Mouse (Mus musculus): Measurements from ENCODE around the gene Ppp2r5d. TPM values are rescaled to one million over a fixed set of nuclear protein-coding genes. Genes with fewer than 3 reads are reported as not detected.

The Ppp2r5d gene
- total RNA-seq (2015; ENCODE audit: low replicate concordance) = 15.1 and 18.4 TPM in 2 replicates
- total RNA-seq (2017; ENCODE audit: low replicate concordance) = 17.1 and 22.8 TPM in 2 replicates

GRCm38 (mm10) chr17:46704887-46705835, at the start of gene Ppp2r5d:
Gene Ppp2r5d, minus strand, starts transcription at chr17:46705111.
- peak; percentile 97 for ATAC-seq (replicated peaks; ENCODE audit: low FRiP score, poor library complexity, severe bottlenecking)

- ATAC-seq (replicated peaks; ENCODE audit: low FRiP score, poor library complexity, severe bottlenecking) = peak; percentile 99
Measured at GRCm38 (mm10) chr17:46751794-46752556, 47.1 kb upstream of the Ppp2r5d start, which contains the start of gene Cnpy3. Gene Cnpy3, minus strand, starts transcription at chr17:46752214.

GRCm38 (mm10) chr17:46751056-46751793, 46.3 kb upstream of the Ppp2r5d start:
- no peak for ATAC-seq (replicated peaks; ENCODE audit: low FRiP score, poor library complexity, severe bottlenecking)

GRCm38 (mm10) chr17:46750580-46750979, 45.7 kb upstream of the Ppp2r5d start:
- ATAC-seq (replicated peaks; ENCODE audit: low FRiP score, poor library complexity, severe bottlenecking) = no peak

GRCm38 (mm10) chr17:46749282-46749681, 44.4 kb upstream of the Ppp2r5d start:
- no peak for ATAC-seq (replicated peaks; ENCODE audit: low FRiP score, poor library complexity, severe bottlenecking)

GRCm38 (mm10) chr17:46747806-46748205, 42.9 kb upstream of the Ppp2r5d start:
- no peak for ATAC-seq (replicated peaks; ENCODE audit: low FRiP score, poor library complexity, severe bottlenecking)

GRCm38 (mm10) chr17:46747234-46747633, 42.3 kb upstream of the Ppp2r5d start:
- no peak for ATAC-seq (replicated peaks; ENCODE audit: low FRiP score, poor library complexity, severe bottlenecking)

- ATAC-seq (replicated peaks; ENCODE audit: low FRiP score, poor library complexity, severe bottlenecking) = no peak
Measured at GRCm38 (mm10) chr17:46745506-46745905, 40.6 kb upstream of the Ppp2r5d start.

- no peak for ATAC-seq (replicated peaks; ENCODE audit: low FRiP score, poor library complexity, severe bottlenecking)
Measured at GRCm38 (mm10) chr17:46742986-46743385, 38.1 kb upstream of the Ppp2r5d start.

GRCm38 (mm10) chr17:46741305-46741704, 36.4 kb upstream of the Ppp2r5d start:
- no peak; the same call in 1 of the 2 replicates for ATAC-seq (replicated peaks; ENCODE audit: low FRiP score, poor library complexity, severe bottlenecking)

- ATAC-seq (replicated peaks; ENCODE audit: low FRiP score, poor library complexity, severe bottlenecking) = peak; percentile 66; the same call in 1 of the 2 replicates
Measured at GRCm38 (mm10) chr17:46736160-46736559, 31.2 kb upstream of the Ppp2r5d start.

GRCm38 (mm10) chr17:46735287-46735686, 30.4 kb upstream of the Ppp2r5d start:
- ATAC-seq (replicated peaks; ENCODE audit: low FRiP score, poor library complexity, severe bottlenecking) = no peak

- no peak for ATAC-seq (replicated peaks; ENCODE audit: low FRiP score, poor library complexity, severe bottlenecking)
Measured at GRCm38 (mm10) chr17:46734055-46734454, 29.1 kb upstream of the Ppp2r5d start.

GRCm38 (mm10) chr17:46728904-46729318, 24.0 kb upstream of the Ppp2r5d start, which contains the start of gene Gnmt:
Gene Gnmt, minus strand, starts transcription at chr17:46729168.
- ATAC-seq (replicated peaks; ENCODE audit: low FRiP score, poor library complexity, severe bottlenecking) = no peak

- ATAC-seq (replicated peaks; ENCODE audit: low FRiP score, poor library complexity, severe bottlenecking) = no peak
Measured at GRCm38 (mm10) chr17:46728496-46728895, 23.6 kb upstream of the Ppp2r5d start.

GRCm38 (mm10) chr17:46728021-46728420, 23.1 kb upstream of the Ppp2r5d start:
- ATAC-seq (replicated peaks; ENCODE audit: low FRiP score, poor library complexity, severe bottlenecking) = no peak

GRCm38 (mm10) chr17:46727271-46727670, 22.4 kb upstream of the Ppp2r5d start:
- no peak for ATAC-seq (replicated peaks; ENCODE audit: low FRiP score, poor library complexity, severe bottlenecking)

- ATAC-seq (replicated peaks; ENCODE audit: low FRiP score, poor library complexity, severe bottlenecking) = no peak
Measured at GRCm38 (mm10) chr17:46725731-46726645, 21.1 kb upstream of the Ppp2r5d start.

- no peak for ATAC-seq (replicated peaks; ENCODE audit: low FRiP score, poor library complexity, severe bottlenecking)
Measured at GRCm38 (mm10) chr17:46725273-46725672, 20.4 kb upstream of the Ppp2r5d start.

Data from erythroid progenitor cell, adult 5-6 weeks (primary cell).